Comparison of ENCODE assay signal across 44 mouse cellular contexts in the genomic region with DNA sequence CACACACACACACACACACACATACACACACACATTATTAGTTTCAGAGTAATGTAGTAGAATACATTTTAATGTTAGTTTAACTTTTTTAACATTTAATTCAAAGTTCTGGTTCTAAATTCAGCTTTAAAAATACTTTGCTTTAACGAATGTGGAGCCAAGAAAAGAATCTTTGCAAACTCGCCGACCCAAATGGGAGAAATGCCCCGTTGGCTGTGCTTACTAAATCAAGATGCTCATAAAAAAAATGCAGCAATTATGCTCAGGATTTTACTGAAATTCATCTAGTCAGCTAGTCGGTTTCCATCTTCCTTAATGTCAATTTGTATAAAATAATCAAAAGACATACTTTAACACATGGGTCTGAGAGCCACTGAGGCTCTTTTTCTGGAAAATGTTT. TPM values are rescaled to one million over a fixed set of nuclear protein-coding genes. Genes with fewer than 3 reads are reported as not detected.
"Had no signal": no experiment of that assay in that cellular context is flagged by ENCODE, and none has a peak within 500 bp of the region (broad histone marks: within the 10 kb centered on the region; RNA-seq: fewer than 3 reads in every experiment).

No protein-coding gene starts in this region.

- DNase-seq: left cerebral cortex, postnatal 4 days; liver; liver, embryonic 13.5 days; liver, postnatal 0 days; lung, adult 18-20 months; lung, adult 2 months; lung, embryonic 14.5 days; lung, postnatal 10 days; lung, postnatal 14 days; lung, postnatal 36 days; lung, postnatal 4 days; midbrain, embryonic 14.5 days had no signal

- H3K36me3 ChIP-seq: limb, embryonic 10.5 days; limb, embryonic 12.5 days; limb, embryonic 13.5 days; limb, embryonic 15.5 days; liver, embryonic 12.5 days; liver, embryonic 13.5 days; liver, embryonic 15.5 days; lung, embryonic 15.5 days; midbrain, embryonic 10.5 days; midbrain, embryonic 12.5 days; midbrain, embryonic 13.5 days; midbrain, embryonic 15.5 days had no signal

- H3K27ac ChIP-seq: left cerebral cortex, adult 2 months; limb, embryonic 10.5 days; limb, embryonic 12.5 days; limb, embryonic 13.5 days; limb, embryonic 15.5 days; liver, embryonic 12.5 days; liver, embryonic 13.5 days; liver, embryonic 14.5 days; liver, embryonic 15.5 days; lung, embryonic 15.5 days; macrophage; midbrain, embryonic 10.5 days; midbrain, embryonic 12.5 days; midbrain, embryonic 13.5 days; midbrain, embryonic 15.5 days had no signal

- H3K9me3 ChIP-seq: limb, embryonic 10.5 days; limb, embryonic 12.5 days; limb, embryonic 13.5 days; limb, embryonic 15.5 days; liver, embryonic 12.5 days; liver, embryonic 13.5 days; liver, embryonic 15.5 days; lung, embryonic 15.5 days; megakaryocyte, embryonic 14.5 days; midbrain, embryonic 10.5 days; midbrain, embryonic 12.5 days; midbrain, embryonic 13.5 days; midbrain, embryonic 15.5 days had no signal

- H3K4me3 ChIP-seq: left cerebral cortex, adult 2 months; limb, embryonic 10.5 days; limb, embryonic 12.5 days; limb, embryonic 13.5 days; limb, embryonic 15.5 days; liver, embryonic 12.5 days; liver, embryonic 13.5 days; liver, embryonic 15.5 days; lung, embryonic 15.5 days; megakaryocyte, embryonic 14.5 days; midbrain, embryonic 10.5 days; midbrain, embryonic 12.5 days; midbrain, embryonic 13.5 days; midbrain, embryonic 15.5 days; myocyte had no signal

- H3K9ac ChIP-seq: limb, embryonic 12.5 days; limb, embryonic 13.5 days; limb, embryonic 15.5 days; liver, embryonic 12.5 days; liver, embryonic 13.5 days; liver, embryonic 14.5 days; liver, embryonic 15.5 days; liver, postnatal 0 days; lung, embryonic 14.5 days; lung, embryonic 15.5 days; midbrain, embryonic 12.5 days; midbrain, embryonic 13.5 days; midbrain, embryonic 15.5 days had no signal

- H3K4me2 ChIP-seq: limb, embryonic 12.5 days; limb, embryonic 13.5 days; limb, embryonic 15.5 days; liver, embryonic 11.5 days; liver, embryonic 12.5 days; liver, embryonic 13.5 days; liver, embryonic 15.5 days; lung, embryonic 14.5 days; lung, embryonic 15.5 days; midbrain, embryonic 11.5 days; midbrain, embryonic 12.5 days; midbrain, embryonic 13.5 days; midbrain, embryonic 15.5 days had no signal

- ATAC-seq: liver, embryonic 12.5 days; liver, postnatal 0 days; lung, postnatal 0 days; midbrain, embryonic 13.5 days; midbrain, embryonic 15.5 days; midbrain, embryonic 16.5 days had no signal

- H3K27me3 ChIP-seq: liver, embryonic 12.5 days; liver, embryonic 13.5 days; liver, embryonic 15.5 days; lung, embryonic 15.5 days; megakaryocyte, embryonic 14.5 days; midbrain, embryonic 13.5 days; midbrain, embryonic 15.5 days had no signal

- H3K4me1 ChIP-seq: limb, embryonic 12.5 days; liver, embryonic 12.5 days; liver, embryonic 13.5 days; liver, embryonic 15.5 days; lung, embryonic 15.5 days; megakaryocyte, embryonic 14.5 days; midbrain, embryonic 12.5 days; midbrain, embryonic 13.5 days; midbrain, embryonic 15.5 days had no signal

RNA-seq across cellular contexts. Expression of gene En1, which starts 49.8 kb away (rescaled TPM):
- total RNA-seq: left cerebral cortex, adult 18-20 months; left cerebral cortex, adult 2 months; left cerebral cortex, adult 8-10 months; left cerebral cortex, postnatal 10 days; left cerebral cortex, postnatal 14 days; left cerebral cortex, postnatal 25 days; left cerebral cortex, postnatal 36 days; liver, adult 2 months; megakaryocyte progenitor cell, adult 5-6 weeks; megakaryocyte, adult 5-6 weeks; megakaryocyte-erythroid progenitor cell, adult 5-6 weeks; monocyte, adult 5-6 weeks had no signal
- polyA plus RNA-seq: liver, adult 2 months; liver, embryonic 13.5 days; liver, embryonic 15.5 days; liver, embryonic 16.5 days; liver, postnatal 0 days; lung, adult 2 months; lung, embryonic 14.5 days; lung, embryonic 15.5 days; lung, postnatal 0 days; macrophage had no signal
